Comparison of ENCODE assay signal across 9 mouse cellular contexts in the genomic region with DNA sequence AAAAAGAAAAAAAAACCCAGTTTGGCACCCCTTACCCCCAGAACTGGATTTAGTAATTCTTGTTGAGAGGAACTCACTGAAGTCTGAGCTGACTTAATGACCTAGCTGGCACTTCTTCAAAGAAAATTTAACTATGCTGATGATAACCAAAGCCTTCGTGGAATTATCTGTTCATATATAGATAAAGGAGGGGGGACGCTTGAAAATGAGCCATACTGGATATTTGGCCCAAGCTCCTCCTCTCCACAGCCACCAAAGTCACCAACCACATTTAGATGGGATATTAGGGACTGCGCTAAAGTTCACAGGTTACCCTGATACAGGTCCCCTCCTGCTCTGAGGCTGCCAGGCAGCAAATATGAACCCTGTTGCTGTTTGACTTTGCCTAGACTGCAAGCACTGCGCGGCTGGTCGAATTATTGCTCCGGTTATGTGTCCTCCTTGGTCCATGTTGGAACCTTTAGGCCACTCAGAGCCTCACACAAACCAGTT. TPM values are rescaled to one million over a fixed set of nuclear protein-coding genes. Genes with fewer than 3 reads are reported as not detected.
A peak's percentile ranks its signal among the peaks of the same experiment; 100 is the strongest.
DNase-seq lines count a peak whose midpoint lies in the region; ATAC-seq and TF ChIP-seq lines count a peak whose summit lies in the region.
"Had no signal": no experiment of that assay in that cellular context is flagged by ENCODE, and none has a peak within 500 bp of the region (broad histone marks: within the 10 kb centered on the region; RNA-seq: fewer than 3 reads in every experiment).

No protein-coding gene starts in this region.

- TF ChIP-seq POLR2A in limb, embryonic 14.5 days (IDR thresholded peaks at IDR 0.05; ENCODE audit: borderline replicate concordance, extremely low read depth, insufficient read depth, insufficient read length): no peak

- H3K9ac ChIP-seq in embryonic facial prominence, embryonic 14.5 days (ENCODE audit: low read depth, low read length): peak overlapping the region; percentile 64
- peak overlapping the region; percentile 50; the same call in 1 of the 2 replicates for H3K9ac ChIP-seq in limb, embryonic 14.5 days (ENCODE audit: low read depth, low read length, severe bottlenecking)

- intact Hi-C loops in heart, postnatal 36 days (cut with DNase I): no loop called here

- peaks cover 32% of the 10 kb centered on the region for H3K4me1 ChIP-seq in heart, embryonic 10.5 days
- peaks cover 7% of the 10 kb centered on the region for H3K4me1 ChIP-seq in embryonic facial prominence, embryonic 14.5 days (ENCODE audit: control insufficient read depth, insufficient read depth, low read length)
- H3K4me1 ChIP-seq in limb, embryonic 14.5 days (ENCODE audit: control insufficient read depth, insufficient read depth, low read length): peaks cover 2% of the 10 kb centered on the region; the same call in 1 of the 2 replicates

- ATAC-seq in embryonic facial prominence, embryonic 14.5 days (ENCODE audit: low read depth): no peak
- ATAC-seq in limb, embryonic 14.5 days (ENCODE audit: low FRiP score, low read depth): no peak
- no peak for ATAC-seq in monocyte, adult 5-6 weeks (replicated peaks; ENCODE audit: insufficient number of reproducible peaks, low FRiP score, low TSS enrichment, poor library complexity, severe bottlenecking)

- peak overlapping the region; percentile 83 for H3K4me2 ChIP-seq in embryonic facial prominence, embryonic 14.5 days (ENCODE audit: low read depth, low read length)
- peak overlapping the region; percentile 85 for H3K4me2 ChIP-seq in limb, embryonic 14.5 days (replicated peaks; ENCODE audit: low read depth, low read length, severe bottlenecking)

- no peaks in the 10 kb centered on the region for H3K27me3 ChIP-seq in heart, embryonic 10.5 days (ENCODE audit: insufficient read depth, poor library complexity, severe bottlenecking)
- H3K27me3 ChIP-seq in embryonic facial prominence, embryonic 14.5 days (replicated peaks; ENCODE audit: control insufficient read depth, insufficient read depth, low read length): 0 out of 2 replicates have a peak, but pooled peaks cover 2% of the 10 kb centered on the region
- peaks cover 3% of the 10 kb centered on the region; the same call in 1 of the 2 replicates for H3K27me3 ChIP-seq in limb, embryonic 14.5 days (ENCODE audit: control insufficient read depth, insufficient read depth, low read length)

- 46% methylated on average over 7 of the region's 7 CpGs for WGBS in heart, embryonic 10.5 days
- 65% methylated on average over 7 of the region's 7 CpGs for WGBS in embryonic facial prominence, embryonic 14.5 days
- 52% methylated on average over 7 of the region's 7 CpGs for WGBS in limb, embryonic 14.5 days

- peak overlapping the region; percentile 88 for H3K27ac ChIP-seq in heart, embryonic 10.5 days
- peak overlapping the region; percentile 41; the same call in 1 of the 2 replicates for H3K27ac ChIP-seq in embryonic facial prominence, embryonic 14.5 days (replicated peaks; ENCODE audit: low read depth, low read length)
- H3K27ac ChIP-seq in limb, embryonic 14.5 days (replicated peaks; ENCODE audit: low read depth, low read length): no peak overlapping the region

- no peaks in the 10 kb centered on the region for H3K9me3 ChIP-seq in heart, embryonic 10.5 days
- H3K9me3 ChIP-seq in embryonic facial prominence, embryonic 14.5 days (ENCODE audit: control insufficient read depth, low read length): no peaks in the 10 kb centered on the region
- H3K9me3 ChIP-seq in limb, embryonic 14.5 days (ENCODE audit: control insufficient read depth, low read length): no peaks in the 10 kb centered on the region

- H3K36me3 ChIP-seq in heart, embryonic 10.5 days: no peaks in the 10 kb centered on the region
- H3K36me3 ChIP-seq in embryonic facial prominence, embryonic 14.5 days (ENCODE audit: control insufficient read depth, insufficient read depth, low read length): no peaks in the 10 kb centered on the region
- no peaks in the 10 kb centered on the region for H3K36me3 ChIP-seq in limb, embryonic 14.5 days (ENCODE audit: control insufficient read depth, insufficient read depth, low read length)

- H3K4me3 ChIP-seq in heart, embryonic 10.5 days: peak overlapping the region; percentile 72
- H3K4me3 ChIP-seq in embryonic facial prominence, embryonic 14.5 days (ENCODE audit: low read depth, low read length): peak overlapping the region; percentile 47
- H3K4me3 ChIP-seq in limb, embryonic 14.5 days (replicated peaks; ENCODE audit: low read length): peak overlapping the region; percentile 43

- no peak for DNase-seq in heart, embryonic 10.5 days (ENCODE audit: low spot score)
- DNase-seq in heart, postnatal 36 days: no peak
- DNase-seq in B cell, adult 2 months: peak; percentile 38 to 39
- DNase-seq in embryonic facial prominence, embryonic 14.5 days (ENCODE audit: low spot score): no peak
- no peak for DNase-seq in limb, embryonic 14.5 days (ENCODE audit: low spot score)
- DNase-seq in adipocyte (ENCODE audit: low spot score): no peak
- no peak for DNase-seq in retina, embryonic 14.5 days (ENCODE audit: low spot score)
- DNase-seq: cerebellum, adult 11-12 months had no signal

RNA-seq across cellular contexts. Expression of a gene that starts 1.2 kb away (rescaled TPM):
- polyA plus RNA-seq in heart, embryonic 10.5 days (2016; fragmentation: Nextera tagmentation; extraction: Ambion mirVana): 13.4 and 22.7 TPM in 2 replicates
- 10 to 100 TPM; 10.2 to 11.3 TPM for total RNA-seq in heart, postnatal 36 days (2021)
- 49.8 and 57.3 TPM in 2 replicates for polyA plus RNA-seq in embryonic facial prominence, embryonic 14.5 days (2014; fragmentation: Nextera tagmentation; extraction: Ambion mirVana)
- polyA plus RNA-seq in limb, embryonic 14.5 days (2012; rRNA removed): 29.3 and 32.1 TPM in 2 replicates
- polyA plus RNA-seq in limb, embryonic 14.5 days (2014; fragmentation: Nextera tagmentation; extraction: Ambion mirVana): 39.5 and 46.3 TPM in 2 replicates
- 371 to 440 TPM (median 391 TPM) in 3 replicates for total RNA-seq in monocyte, adult 5-6 weeks (2017)

Comparison
In these comparisons a context has a peak if more than half of its experiments do, and no peak if none do; other contexts are left out.
1. DNase-seq: peak in B cell, adult 2 months (2 of 2); none in heart, embryonic 10.5 days (single experiment), heart, postnatal 36 days (0 of 2), embryonic facial prominence, embryonic 14.5 days (single experiment), limb, embryonic 14.5 days (single experiment), adipocyte (single experiment) and retina, embryonic 14.5 days (single experiment).
2. Peak in every context shown above with its lines, with median percentiles within 50 percentile points of each other: H3K4me3 ChIP-seq.